Mouse (Mus musculus) neutrophil, adult 5-6 weeks (primary cell): ENCODE data around the gene Gm12845. TPM values are rescaled to one million over a fixed set of nuclear protein-coding genes. Genes with fewer than 3 reads are reported as not detected.
A peak's percentile ranks its signal among the peaks of the same experiment; 100 is the strongest.
"Not testable (repeated sequence)": the region's sequence is repeated elsewhere in the genome, so short reads cannot be mapped to it uniquely, and the experiment has no call there.

Experiments used
- ATAC-seq: fragments of 151-379, 151-347 bp; 2 replicates; pipeline ENCODE4 v1.8.0; 2017; ENCODE audit warnings: mild to moderate bottlenecking, moderate TSS enrichment; ENCODE audit not compliant: insufficient number of reproducible peaks, poor library complexity, low FRiP score, severe bottlenecking; ENCODE audit errors: extremely low read depth
- total RNA-seq: library from RNA; stranded (forward); fragments of 200-1000 nt; gene quantifications from 2 replicates; pipeline ENCODE4 v1.2.3, GENCODE M21; 2017

Gm12845 gene
- not detected in 2 replicates for total RNA-seq

GRCm38 (mm10) chr4:117724112-117724511, at the start of gene Gm12845:
Gene Gm12845, plus strand, starts transcription at chr4:117724412.
- no peak for ATAC-seq

GRCm38 (mm10) chr4:117676903-117677302, 47.3 kb upstream of the Gm12845 start:
- peak; percentile 38; the same call in 1 of the 2 replicates for ATAC-seq

GRCm38 (mm10) chr4:117680963-117681362, 43.2 kb upstream of the Gm12845 start:
- ATAC-seq, result no peak

- ATAC-seq, result peak; percentile 77
Observed at GRCm38 (mm10) chr4:117681931-117682461, 42.2 kb upstream of the Gm12845 start, which contains the start of gene Dmap1. Gene Dmap1, minus strand, starts transcription at chr4:117682273.

- ATAC-seq, result no peak
Observed at GRCm38 (mm10) chr4:117682463-117682862, 41.7 kb upstream of the Gm12845 start.

GRCm38 (mm10) chr4:117683048-117683768, 41.0 kb upstream of the Gm12845 start:
- ATAC-seq, result no peak

- ATAC-seq, result no peak
Observed at GRCm38 (mm10) chr4:117686354-117686753, 37.9 kb upstream of the Gm12845 start.

- no peak for ATAC-seq
Observed at GRCm38 (mm10) chr4:117705361-117705760, 18.9 kb upstream of the Gm12845 start.

- ATAC-seq, result no peak
Observed at GRCm38 (mm10) chr4:117708780-117709550, 15.2 kb upstream of the Gm12845 start.

GRCm38 (mm10) chr4:117712314-117712713, 11.9 kb upstream of the Gm12845 start:
- no peak for ATAC-seq

GRCm38 (mm10) chr4:117713303-117714098, 10.7 kb upstream of the Gm12845 start:
- no peak for ATAC-seq

- ATAC-seq, result no peak
Observed at GRCm38 (mm10) chr4:117731926-117732325, 7.7 kb downstream of the Gm12845 start.

GRCm38 (mm10) chr4:117737559-117737958, 13.3 kb downstream of the Gm12845 start:
- ATAC-seq, result no peak

GRCm38 (mm10) chr4:117752469-117752868, 28.3 kb downstream of the Gm12845 start:
- ATAC-seq, result not testable (repeated sequence)

GRCm38 (mm10) chr4:117760151-117760550, 35.9 kb downstream of the Gm12845 start:
- ATAC-seq, result no peak

- ATAC-seq, result no peak
Observed at GRCm38 (mm10) chr4:117765416-117765815, 41.2 kb downstream of the Gm12845 start, which contains the start of gene Klf17. Gene Klf17, minus strand, starts transcription at chr4:117765648.

GRCm38 (mm10) chr4:117770935-117771334, 46.7 kb downstream of the Gm12845 start:
- ATAC-seq, result no peak

- ATAC-seq, result no peak
Observed at GRCm38 (mm10) chr4:117772960-117773359, 48.7 kb downstream of the Gm12845 start.
